Comparison of ENCODE assay signal across 31 mouse cellular contexts in the genomic region with DNA sequence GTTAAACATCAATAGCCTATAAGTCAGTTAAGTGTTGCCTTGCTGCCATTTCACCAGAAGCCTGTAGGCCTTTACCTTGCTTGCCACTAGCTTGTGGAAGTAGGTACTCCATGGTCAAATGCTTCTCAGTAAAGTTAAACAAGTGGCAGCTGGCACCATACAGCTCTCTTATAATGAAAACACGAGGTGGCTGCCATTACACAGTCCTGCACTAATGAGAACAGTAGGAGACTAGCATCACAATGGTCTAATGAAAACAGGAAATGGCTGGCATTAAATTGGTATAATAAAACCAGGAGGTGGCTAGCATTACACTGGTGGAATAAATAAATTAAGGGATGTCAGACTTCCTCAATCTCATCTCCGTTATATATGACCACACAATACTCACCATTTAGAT.
DNase-seq lines count a peak whose midpoint lies in the region; ATAC-seq lines count a peak whose summit lies in the region.
"Had no signal": no experiment of that assay in that cellular context is flagged by ENCODE, and none has a peak within 500 bp of the region (broad histone marks: within the 10 kb centered on the region; RNA-seq: fewer than 3 reads in every experiment).

No protein-coding gene starts in this region.

- H3K4me1 ChIP-seq in forebrain, embryonic 14.5 days (ENCODE audit: control insufficient read depth, insufficient read depth, low read length): peaks cover 12% of the 10 kb centered on the region
- H3K4me1 ChIP-seq in forebrain, embryonic 11.5 days (replicated peaks; ENCODE audit: control insufficient read depth, insufficient read depth, low read length): no peaks in the 10 kb centered on the region
- H3K4me1 ChIP-seq in limb, embryonic 11.5 days (ENCODE audit: control insufficient read depth, insufficient read depth, low read length): no peaks in the 10 kb centered on the region
- H3K4me1 ChIP-seq in limb, embryonic 10.5 days: no peaks in the 10 kb centered on the region
- peaks cover 38% of the 10 kb centered on the region for H3K4me1 ChIP-seq in forebrain, embryonic 15.5 days
- H3K4me1 ChIP-seq in neural tube, embryonic 14.5 days (ENCODE audit: control insufficient read depth, insufficient read depth, low read length): no peaks in the 10 kb centered on the region
- H3K4me1 ChIP-seq: embryonic facial prominence, embryonic 13.5 days; heart, embryonic 12.5 days; stomach, embryonic 15.5 days had no signal

- WGBS in forebrain, embryonic 14.5 days: 8% methylated on average over 2 of the region's 2 CpGs
- 55% methylated on average over 2 of the region's 2 CpGs for WGBS in forebrain, embryonic 11.5 days
- WGBS in limb, embryonic 11.5 days: 26% methylated on average over 2 of the region's 2 CpGs
- 58% methylated on average over 2 of the region's 2 CpGs for WGBS in limb, embryonic 10.5 days
- 11% methylated on average over 2 of the region's 2 CpGs for WGBS in forebrain, embryonic 15.5 days
- WGBS in neural tube, embryonic 14.5 days: 5% methylated on average over 2 of the region's 2 CpGs

- peak; percentile 50; the same call in 1 of the 2 replicates for ATAC-seq in forebrain, embryonic 14.5 days
- no peak; the same call in 1 of the 2 replicates for ATAC-seq in forebrain, embryonic 11.5 days (replicated peaks; ENCODE audit: low FRiP score)
- peak; percentile 60; the same call in 1 of the 2 replicates for ATAC-seq in limb, embryonic 11.5 days (ENCODE audit: insufficient number of reproducible peaks, low FRiP score, low TSS enrichment, low read depth)
- peak; percentile 58; the same call in 1 of the 2 replicates for ATAC-seq in forebrain, embryonic 15.5 days (replicated peaks)
- peak; percentile 82 for ATAC-seq in neural tube, embryonic 14.5 days (ENCODE audit: low read depth)
- ATAC-seq: CD4-positive, CD25-positive, alpha-beta regulatory T cell, adult 4 months; intestine, embryonic 16.5 days had no signal

- H3K4me3 ChIP-seq in forebrain, embryonic 14.5 days (ENCODE audit: low read depth, low read length): no peak overlapping the region
- H3K4me3 ChIP-seq in forebrain, embryonic 11.5 days (ENCODE audit: low read depth, low read length): no peak overlapping the region
- H3K4me3 ChIP-seq in limb, embryonic 11.5 days (ENCODE audit: low read depth, low read length): no peak overlapping the region
- H3K4me3 ChIP-seq in limb, embryonic 10.5 days: no peak overlapping the region
- no peak overlapping the region for H3K4me3 ChIP-seq in forebrain, embryonic 15.5 days
- no peak overlapping the region for H3K4me3 ChIP-seq in neural tube, embryonic 14.5 days (ENCODE audit: low read depth, low read length)
- H3K4me3 ChIP-seq: embryonic facial prominence, embryonic 13.5 days; gastrocnemius, adult 2 months; heart, embryonic 12.5 days; stomach, embryonic 15.5 days had no signal

- H3K9ac ChIP-seq in forebrain, embryonic 14.5 days (ENCODE audit: low read length): no peak overlapping the region
- H3K9ac ChIP-seq in forebrain, embryonic 11.5 days (ENCODE audit: low read length): no peak overlapping the region
- H3K9ac ChIP-seq in limb, embryonic 11.5 days (ENCODE audit: low read length): no peak overlapping the region
- no peak overlapping the region for H3K9ac ChIP-seq in forebrain, embryonic 15.5 days (replicated peaks)
- no peak overlapping the region for H3K9ac ChIP-seq in neural tube, embryonic 14.5 days (replicated peaks; ENCODE audit: low read depth, low read length)
- H3K9ac ChIP-seq: embryonic facial prominence, embryonic 13.5 days; heart, embryonic 12.5 days; liver, embryonic 14.5 days; stomach, embryonic 15.5 days had no signal

- no peaks in the 10 kb centered on the region for H3K36me3 ChIP-seq in forebrain, embryonic 14.5 days (ENCODE audit: control insufficient read depth, insufficient read depth, low read length)
- H3K36me3 ChIP-seq in forebrain, embryonic 11.5 days (ENCODE audit: control insufficient read depth, insufficient read depth, low read length): no peaks in the 10 kb centered on the region
- no peaks in the 10 kb centered on the region for H3K36me3 ChIP-seq in limb, embryonic 11.5 days (ENCODE audit: control insufficient read depth, insufficient read depth, low read length)
- H3K36me3 ChIP-seq in limb, embryonic 10.5 days: no peaks in the 10 kb centered on the region
- no peaks in the 10 kb centered on the region for H3K36me3 ChIP-seq in forebrain, embryonic 15.5 days
- no peaks in the 10 kb centered on the region for H3K36me3 ChIP-seq in neural tube, embryonic 14.5 days (ENCODE audit: control insufficient read depth, insufficient read depth, low read length)
- H3K36me3 ChIP-seq: embryonic facial prominence, embryonic 13.5 days; heart, embryonic 12.5 days; stomach, embryonic 15.5 days had no signal

- H3K27me3 ChIP-seq in forebrain, embryonic 14.5 days (replicated peaks; ENCODE audit: control insufficient read depth, insufficient read depth, low read length): no peaks in the 10 kb centered on the region
- no peaks in the 10 kb centered on the region for H3K27me3 ChIP-seq in forebrain, embryonic 11.5 days (ENCODE audit: control insufficient read depth, insufficient read depth, low read length)
- no peaks in the 10 kb centered on the region for H3K27me3 ChIP-seq in limb, embryonic 11.5 days (ENCODE audit: control insufficient read depth, insufficient read depth, low read length)
- no peaks in the 10 kb centered on the region for H3K27me3 ChIP-seq in limb, embryonic 10.5 days (ENCODE audit: low read depth, poor library complexity, severe bottlenecking)
- no peaks in the 10 kb centered on the region for H3K27me3 ChIP-seq in forebrain, embryonic 15.5 days
- no peaks in the 10 kb centered on the region for H3K27me3 ChIP-seq in neural tube, embryonic 14.5 days (ENCODE audit: control insufficient read depth, insufficient read depth, low read length)
- H3K27me3 ChIP-seq: embryonic facial prominence, embryonic 13.5 days; heart, embryonic 12.5 days; stomach, embryonic 15.5 days had no signal

- H3K9me3 ChIP-seq in forebrain, embryonic 14.5 days (replicated peaks; ENCODE audit: control insufficient read depth, low read length): no peaks in the 10 kb centered on the region
- H3K9me3 ChIP-seq in forebrain, embryonic 11.5 days (ENCODE audit: control insufficient read depth, low read length): no peaks in the 10 kb centered on the region
- no peaks in the 10 kb centered on the region for H3K9me3 ChIP-seq in limb, embryonic 11.5 days (ENCODE audit: control insufficient read depth, low read length)
- no peaks in the 10 kb centered on the region for H3K9me3 ChIP-seq in limb, embryonic 10.5 days (replicated peaks)
- no peaks in the 10 kb centered on the region for H3K9me3 ChIP-seq in forebrain, embryonic 15.5 days
- no peaks in the 10 kb centered on the region for H3K9me3 ChIP-seq in neural tube, embryonic 14.5 days (ENCODE audit: control insufficient read depth, low read length)
- H3K9me3 ChIP-seq: embryonic facial prominence, embryonic 13.5 days; heart, embryonic 12.5 days; stomach, embryonic 15.5 days had no signal

- H3K4me2 ChIP-seq in forebrain, embryonic 14.5 days (ENCODE audit: low read length): no peak overlapping the region
- no peak overlapping the region for H3K4me2 ChIP-seq in forebrain, embryonic 11.5 days (ENCODE audit: low read depth, low read length, severe bottlenecking)
- no peak overlapping the region for H3K4me2 ChIP-seq in limb, embryonic 11.5 days (ENCODE audit: low read depth, severe bottlenecking)
- no peak overlapping the region for H3K4me2 ChIP-seq in forebrain, embryonic 15.5 days (replicated peaks)
- H3K4me2 ChIP-seq in neural tube, embryonic 14.5 days (ENCODE audit: low read depth, low read length): no peak overlapping the region
- H3K4me2 ChIP-seq: embryonic facial prominence, embryonic 13.5 days; heart, embryonic 12.5 days; stomach, embryonic 15.5 days had no signal

- no peak overlapping the region for H3K27ac ChIP-seq in forebrain, embryonic 14.5 days (ENCODE audit: low read depth, low read length)
- H3K27ac ChIP-seq in forebrain, embryonic 11.5 days (ENCODE audit: low read depth, low read length): no peak overlapping the region
- H3K27ac ChIP-seq in limb, embryonic 11.5 days (replicated peaks; ENCODE audit: low read depth, low read length): no peak overlapping the region
- H3K27ac ChIP-seq in limb, embryonic 10.5 days: no peak overlapping the region
- H3K27ac ChIP-seq in forebrain, embryonic 15.5 days (replicated peaks): no peak overlapping the region
- H3K27ac ChIP-seq in neural tube, embryonic 14.5 days (ENCODE audit: low read depth, low read length): no peak overlapping the region
- H3K27ac ChIP-seq: embryonic facial prominence, embryonic 13.5 days; gastrocnemius, adult 2 months; liver, embryonic 14.5 days; macrophage; stomach, embryonic 15.5 days had no signal

- peak; percentile 53 for DNase-seq in forebrain, embryonic 14.5 days (ENCODE audit: low spot score)
- no peak for DNase-seq in forebrain, embryonic 11.5 days (ENCODE audit: low spot score)
- DNase-seq in limb, embryonic 11.5 days (ENCODE audit: low spot score): no peak
- DNase-seq in limb, embryonic 10.5 days (ENCODE audit: low spot score): no peak
- DNase-seq in heart, postnatal 4 days: no peak
- DNase-seq in gastrocnemius, adult 18-20 months (ENCODE audit: low spot score): no peak
- DNase-seq: adrenal gland, postnatal 25 days; cerebellum, adult 18-20 months; cerebellum, postnatal 10 days; gastrocnemius, adult 2 months; gastrocnemius, postnatal 36 days; heart, adult 18-20 months; kidney, adult 9 months; kidney, postnatal 10 days; layer of hippocampus, postnatal 36 days; left cerebral cortex, postnatal 4 days; liver; lung, adult 2 months; lung, postnatal 10 days; midbrain, embryonic 14.5 days; retina, postnatal 1 day; right cerebral cortex, postnatal 14 days had no signal
